ENCODE assay signal across 16 mouse cellular contexts in genomic region chr11:53448529-53448928, GRCm38 (mm10). TPM values are rescaled to one million over a fixed set of nuclear protein-coding genes. Genes with fewer than 3 reads are reported as not detected.
A peak's percentile ranks its signal among the peaks of the same experiment; 100 is the strongest.
DNase-seq lines count a peak whose midpoint lies in the region; ATAC-seq lines count a peak whose summit lies in the region.
"Had no signal": no experiment of that assay in that cellular context is flagged by ENCODE, and none has a peak within 500 bp of the region (broad histone marks: within the 10 kb centered on the region; RNA-seq: fewer than 3 reads in every experiment).

No protein-coding gene starts in this region.

- peak; percentile 81 to 89 for DNase-seq in adrenal gland, adult (ENCODE audit: inconsistent age in 2 of 2, low spot score in 1 of 2)
- no peak for DNase-seq in adrenal gland, adult 8-10 months
- peak; percentile 68 for DNase-seq in left cerebral cortex, postnatal 4 days
- no peak for DNase-seq in left cerebral cortex, adult 8-10 months (ENCODE audit: low spot score in 2 of 2)
- peak; percentile 96 to 99 for DNase-seq in cerebellum, postnatal 36 days
- peak; percentile 87 for DNase-seq in heart, postnatal 4 days
- DNase-seq in frontal cortex, postnatal 14 days (ENCODE audit: low spot score in 2 of 2), result no peak
- DNase-seq: retina, postnatal 1 day had no signal

- no peak for ATAC-seq in activated CD4-positive, CD25-positive, alpha-beta regulatory T cell, adult 4 months
- ATAC-seq: forebrain, embryonic 15.5 days; hindbrain, embryonic 16.5 days had no signal

- intact Hi-C loops in left cerebral cortex, postnatal 4 days (cut with DNase I), result no loop called here

RNA-seq across cellular contexts. Expression of gene Gm10447, which starts 8.4 kb away (rescaled TPM):
- under 1 TPM in 3 of 4 experiments, not detected in 1; 0.21 to 0.59 (median 0.48) TPM for total RNA-seq in adrenal gland, adult 8-10 months (2022)
- total RNA-seq in left cerebral cortex, postnatal 4 days (2021), result not detected
- total RNA-seq in left cerebral cortex, adult 8-10 months (2022), result under 1 TPM in 3 of 4 experiments, not detected in 1; 0.21 to 0.50 (median 0.49) TPM
- not detected for total RNA-seq in heart, postnatal 4 days (2021)
- under 1 TPM in 1 of 2 experiments, not detected in 1; 0.33 TPM for polyA plus RNA-seq in activated CD4-positive, CD25-positive, alpha-beta regulatory T cell, adult 4 months (2017; shearing (Covaris generic))
- polyA plus RNA-seq: embryonic facial prominence, embryonic 11.5 days; forebrain, embryonic 15.5 days; hindbrain, embryonic 16.5 days; thymus, postnatal 0 days had no signal

RNA-seq across cellular contexts. Expression of gene Shroom1, which starts 8.5 kb away (rescaled TPM):
- 1 to 10 TPM; 2.6 to 10.0 (median 7.4) TPM for total RNA-seq in adrenal gland, adult 8-10 months (2022)
- total RNA-seq in left cerebral cortex, postnatal 4 days (2021), result 1 to 10 TPM; 2.8 to 3.2 TPM
- total RNA-seq in left cerebral cortex, adult 8-10 months (2022), result 1 to 10 TPM; 6.7 to 7.6 (median 7.0) TPM
- 1 to 10 TPM in 1 of 2 experiments, under 1 TPM in 1; 0.93 to 1.1 TPM for total RNA-seq in heart, postnatal 4 days (2021)
- polyA plus RNA-seq in activated CD4-positive, CD25-positive, alpha-beta regulatory T cell, adult 4 months (2017; shearing (Covaris generic)), result under 1 TPM in 1 of 2 experiments, not detected in 1; 0.36 TPM

RNA-seq across cellular contexts. Expression of gene Gdf9, which starts 17.7 kb away (rescaled TPM):
- 1 to 10 TPM in 2 of 4 experiments, under 1 TPM in 2; 0.37 to 2.9 (median 0.99) TPM for total RNA-seq in adrenal gland, adult 8-10 months (2022)
- 1 to 10 TPM; 1.3 to 1.7 TPM for total RNA-seq in left cerebral cortex, postnatal 4 days (2021)
- total RNA-seq in left cerebral cortex, adult 8-10 months (2022), result 1 to 10 TPM in 1 of 4 experiments, under 1 TPM in 3; 0.42 to 1.8 (median 0.86) TPM
- under 1 TPM in 1 of 2 experiments, not detected in 1; 0.25 TPM for total RNA-seq in heart, postnatal 4 days (2021)
- polyA plus RNA-seq in activated CD4-positive, CD25-positive, alpha-beta regulatory T cell, adult 4 months (2017; shearing (Covaris generic)), result under 1 TPM in 1 of 2 experiments, not detected in 1; 0.37 TPM

RNA-seq across cellular contexts. Expression of gene Uqcrq, which starts 17.9 kb away (rescaled TPM):
- 100 to 1,000 TPM; 496 to 883 (median 741) TPM for total RNA-seq in adrenal gland, adult 8-10 months (2022)
- total RNA-seq in left cerebral cortex, postnatal 4 days (2021), result 100 to 1,000 TPM; 367 to 399 TPM
- total RNA-seq in left cerebral cortex, adult 8-10 months (2022), result 100 to 1,000 TPM; 385 to 410 (median 407) TPM
- total RNA-seq in heart, postnatal 4 days (2021), result 1,000 to 10,000 TPM; 1,656 to 1,792 TPM
- 100 to 1,000 TPM; 427 to 519 TPM for polyA plus RNA-seq in activated CD4-positive, CD25-positive, alpha-beta regulatory T cell, adult 4 months (2017; shearing (Covaris generic))

RNA-seq across cellular contexts. Expression of gene Gm9837, which starts 21.8 kb away (rescaled TPM):
- total RNA-seq in adrenal gland, adult 8-10 months (2022), result not detected
- not detected for total RNA-seq in left cerebral cortex, postnatal 4 days (2021)
- not detected for total RNA-seq in left cerebral cortex, adult 8-10 months (2022)
- not detected for total RNA-seq in heart, postnatal 4 days (2021)
- polyA plus RNA-seq in activated CD4-positive, CD25-positive, alpha-beta regulatory T cell, adult 4 months (2017; shearing (Covaris generic)), result not detected
- total RNA-seq: layer of hippocampus, postnatal 25 days had no signal
- polyA plus RNA-seq: embryonic facial prominence, embryonic 11.5 days; forebrain, embryonic 15.5 days; hindbrain, embryonic 16.5 days; liver, embryonic 14.5 days; myocyte; thymus, postnatal 0 days had no signal

Comparison
In these comparisons a context has a peak if more than half of its experiments do, and no peak if none do; other contexts are left out.
1. DNase-seq: peak in adrenal gland, adult (2 of 2), left cerebral cortex, postnatal 4 days (single experiment), cerebellum, postnatal 36 days (2 of 2) and heart, postnatal 4 days (single experiment); none in adrenal gland, adult 8-10 months (single experiment), left cerebral cortex, adult 8-10 months (0 of 2) and frontal cortex, postnatal 14 days (0 of 2).